Mouse (Mus musculus): ENCODE measurements around the gene Exoc2.

DNA sequence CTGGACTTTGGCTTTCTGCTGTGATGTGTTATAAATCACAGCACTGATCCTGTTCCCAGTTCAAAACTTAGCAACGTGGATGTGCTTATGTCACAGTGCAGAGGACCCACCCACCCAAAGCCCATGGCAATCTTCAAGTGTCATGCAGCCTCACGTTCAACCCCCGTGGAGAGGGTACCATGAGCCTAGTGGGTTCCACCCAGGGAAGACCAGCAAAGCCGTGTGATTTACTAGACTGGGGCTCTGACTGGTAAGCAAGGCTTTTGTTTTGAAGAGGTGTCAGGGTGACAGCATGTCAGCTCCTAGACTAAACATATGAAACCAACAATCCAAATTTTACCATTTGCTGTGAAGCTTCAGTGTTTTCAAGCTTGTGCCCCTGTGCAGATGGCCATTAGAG lies 132.6 kb downstream of the Exoc2 start:
- TF ChIP-seq CTCF (IDR thresholded peaks at IDR 0.05; ENCODE audit: low read depth, low read length) (no peak), GATA1 (IDR thresholded peaks at IDR 0.05; ENCODE audit: borderline replicate concordance, low read length) (no peak), TAL1 (conservative IDR thresholded peaks at IDR 0.05; ENCODE audit: low read depth, low read length) (no peak)
